Mouse (Mus musculus): ENCODE data around the gene Rgp1. TPM values are rescaled to one million over a fixed set of nuclear protein-coding genes. Genes with fewer than 3 reads are reported as not detected.
"Not testable (repeated sequence)": the region's sequence is repeated elsewhere in the genome, so short reads cannot be mapped to it uniquely, and the experiment has no call there.

The Rgp1 gene
- polyA plus RNA-seq, 1 experiment from 2014 or later, result 38.7 TPM

DNA sequence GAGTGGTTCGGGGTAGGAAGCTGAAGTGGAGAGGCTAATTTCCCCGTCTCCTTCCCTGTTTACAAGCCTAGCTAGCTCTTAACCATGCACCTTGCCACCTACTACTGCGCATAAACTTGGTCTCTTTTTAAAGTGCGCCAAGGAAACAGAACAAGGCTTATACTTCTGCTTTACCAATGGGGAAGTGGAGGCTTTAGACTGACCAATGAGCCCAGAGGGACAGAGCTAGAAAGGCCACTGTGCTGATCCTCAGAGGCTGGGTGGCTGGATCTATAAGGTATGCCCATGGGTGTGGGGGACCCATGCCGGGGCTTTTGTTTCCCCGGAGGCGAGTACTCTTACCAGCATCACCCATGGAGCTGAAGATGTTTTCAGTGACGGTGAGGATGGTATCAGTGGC lies 31.4 kb upstream of the Rgp1 start:
- Histone ChIP-seq H3K9me3 (ENCODE audit: control insufficient read depth, low read length) (no peaks in the 10 kb centered on the region), H3K36me3 (ENCODE audit: control insufficient read depth, insufficient read depth, low read length) (peaks cover 35% of the 10 kb centered on the region), H3K9ac (ENCODE audit: low read length) (no peak overlapping the region), H3K4me1 (replicated peaks; ENCODE audit: control insufficient read depth, insufficient read depth, low read length) (no peaks in the 10 kb centered on the region), H3K4me2 (ENCODE audit: low read depth, low read length, severe bottlenecking) (no peak overlapping the region), H3K4me3 (ENCODE audit: low read depth, low read length) (no peak overlapping the region), H3K27ac (ENCODE audit: low read depth, low read length) (no peak overlapping the region), H3K27me3 (ENCODE audit: control insufficient read depth, insufficient read depth, low read length) (no peaks in the 10 kb centered on the region)
- DNase-seq (ENCODE audit: low spot score), result no peak
- WGBS, result 95% methylated on average over 8 of the region's 8 CpGs
- ATAC-seq (replicated peaks; ENCODE audit: low FRiP score), result no peak

DNA sequence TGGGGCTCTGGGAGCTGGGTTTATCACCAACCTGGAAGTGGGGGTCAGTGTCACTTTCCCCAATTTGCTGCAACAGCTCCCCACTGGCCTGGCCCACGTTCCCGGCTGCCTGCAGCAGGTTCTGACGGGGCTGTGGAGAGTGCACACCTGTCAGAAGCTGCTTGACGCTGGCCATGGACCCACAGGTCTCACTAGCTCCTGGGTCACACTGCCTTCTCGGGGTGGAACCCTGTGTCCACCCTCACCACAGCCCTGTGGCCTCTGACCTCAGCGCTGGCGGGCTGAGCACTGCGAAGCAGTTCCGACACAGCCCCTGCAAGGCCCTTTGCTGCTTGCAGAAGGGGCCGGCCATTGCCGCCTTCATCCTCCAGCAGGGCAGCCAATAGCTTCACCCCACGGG lies 29.5 kb upstream of the Rgp1 start:
- ATAC-seq (replicated peaks; ENCODE audit: low FRiP score), result no peak
- H3K9ac ChIP-seq (ENCODE audit: low read length), result no peak overlapping the region
- H3K9me3 ChIP-seq (ENCODE audit: control insufficient read depth, low read length), result no peaks in the 10 kb centered on the region
- no peak overlapping the region for H3K4me2 ChIP-seq (ENCODE audit: low read depth, low read length, severe bottlenecking)
- H3K36me3 ChIP-seq (ENCODE audit: control insufficient read depth, insufficient read depth, low read length), result peaks cover 41% of the 10 kb centered on the region
- WGBS, result 95% methylated on average over 12 of the region's 12 CpGs
- no peak for DNase-seq (ENCODE audit: low spot score)
- H3K4me1 ChIP-seq (replicated peaks; ENCODE audit: control insufficient read depth, insufficient read depth, low read length), result no peaks in the 10 kb centered on the region
- no peak overlapping the region for H3K27ac ChIP-seq (ENCODE audit: low read depth, low read length)
- no peak overlapping the region for H3K4me3 ChIP-seq (ENCODE audit: low read depth, low read length)
- no peaks in the 10 kb centered on the region for H3K27me3 ChIP-seq (ENCODE audit: control insufficient read depth, insufficient read depth, low read length)

DNA sequence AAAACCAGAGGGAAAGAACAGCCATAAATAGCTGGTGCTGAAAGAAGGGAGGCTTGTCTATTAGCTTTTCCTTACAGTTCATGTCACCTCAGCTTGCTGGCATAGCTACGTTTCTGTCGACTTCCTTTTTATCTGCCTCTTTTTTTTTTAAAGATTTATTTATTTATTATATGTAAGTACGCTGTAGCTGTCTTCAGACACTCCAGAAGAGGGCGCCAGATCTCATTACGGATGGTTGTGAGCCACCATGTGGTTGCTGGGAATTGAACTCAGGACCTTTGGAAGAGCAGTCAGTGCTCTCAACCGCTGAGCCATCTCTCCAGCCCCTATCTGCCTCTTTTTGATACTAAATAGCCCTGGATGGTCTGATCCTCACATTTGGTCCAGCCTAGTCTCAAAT lies 26.7 kb upstream of the Rgp1 start:
- H3K9me3 ChIP-seq (ENCODE audit: control insufficient read depth, low read length); ATAC-seq (replicated peaks; ENCODE audit: low FRiP score); H3K27ac ChIP-seq (ENCODE audit: low read depth, low read length); H3K27me3 ChIP-seq (ENCODE audit: control insufficient read depth, insufficient read depth, low read length); H3K4me2 ChIP-seq (ENCODE audit: low read depth, low read length, severe bottlenecking); H3K4me3 ChIP-seq (ENCODE audit: low read depth, low read length); H3K9ac ChIP-seq (ENCODE audit: low read length); H3K4me1 ChIP-seq (replicated peaks; ENCODE audit: control insufficient read depth, insufficient read depth, low read length); DNase-seq (ENCODE audit: low spot score): not testable (repeated sequence)
- peaks cover 38% of the 10 kb centered on the region for H3K36me3 ChIP-seq (ENCODE audit: control insufficient read depth, insufficient read depth, low read length)
- WGBS, result 89% methylated on average over 6 of the region's 6 CpGs

DNA sequence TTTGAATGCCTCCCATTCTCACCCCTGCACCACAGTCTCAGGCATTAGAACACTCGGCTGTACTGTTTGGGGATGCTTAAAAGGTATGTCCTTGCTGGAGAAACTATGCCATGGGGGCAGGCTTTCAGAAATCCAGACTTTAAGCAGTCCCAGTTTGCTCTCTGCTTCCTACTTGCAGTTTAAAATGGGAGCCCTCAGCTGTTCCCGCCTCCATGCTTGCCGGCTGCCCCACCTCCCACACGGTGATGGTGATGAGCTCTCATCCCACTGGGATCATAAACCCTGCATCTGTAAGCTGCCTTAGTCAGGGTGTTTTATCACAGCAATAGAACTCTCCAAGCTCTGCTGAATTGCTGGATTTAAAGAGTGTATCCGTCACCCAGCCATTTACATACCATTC lies 26.1 kb upstream of the Rgp1 start:
- ATAC-seq (replicated peaks; ENCODE audit: low FRiP score), result no peak
- H3K4me1 ChIP-seq (replicated peaks; ENCODE audit: control insufficient read depth, insufficient read depth, low read length), result no peaks in the 10 kb centered on the region; the same call in 1 of the 2 replicates
- H3K27ac ChIP-seq (ENCODE audit: low read depth, low read length), result no peak overlapping the region
- peaks cover 34% of the 10 kb centered on the region for H3K36me3 ChIP-seq (ENCODE audit: control insufficient read depth, insufficient read depth, low read length)
- no peaks in the 10 kb centered on the region for H3K9me3 ChIP-seq (ENCODE audit: control insufficient read depth, low read length)
- no peak overlapping the region for H3K4me2 ChIP-seq (ENCODE audit: low read depth, low read length, severe bottlenecking)
- 99% methylated on average over 5 of the region's 5 CpGs for WGBS
- no peak overlapping the region for H3K9ac ChIP-seq (ENCODE audit: low read length)
- no peak for DNase-seq (ENCODE audit: low spot score)
- H3K27me3 ChIP-seq (ENCODE audit: control insufficient read depth, insufficient read depth, low read length), result no peaks in the 10 kb centered on the region
- no peak overlapping the region for H3K4me3 ChIP-seq (ENCODE audit: low read depth, low read length)

DNA sequence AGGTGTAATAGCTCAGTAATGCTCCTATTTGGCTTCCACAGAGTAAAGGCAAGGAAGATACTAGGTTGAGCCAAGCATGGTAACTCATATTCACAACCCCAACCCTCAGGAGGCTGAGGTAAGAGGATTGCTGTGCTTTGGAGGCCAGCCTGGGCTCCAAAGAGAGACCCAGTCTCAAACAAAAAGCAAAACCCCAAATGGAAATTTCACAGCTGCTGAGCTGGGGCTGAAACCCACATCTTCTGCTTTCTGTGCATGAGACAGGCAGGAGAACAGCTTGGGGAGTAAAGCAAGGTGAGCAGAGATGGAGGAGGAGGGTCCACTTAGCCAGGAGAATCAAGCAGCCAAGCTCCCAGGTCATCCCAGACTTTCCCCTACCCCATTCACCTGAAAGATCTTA lies 24.6 kb upstream of the Rgp1 start:
- H3K4me2 ChIP-seq (ENCODE audit: low read depth, low read length, severe bottlenecking), result no peak overlapping the region
- no peak for DNase-seq (ENCODE audit: low spot score)
- peaks cover 33% of the 10 kb centered on the region for H3K36me3 ChIP-seq (ENCODE audit: control insufficient read depth, insufficient read depth, low read length)

DNA sequence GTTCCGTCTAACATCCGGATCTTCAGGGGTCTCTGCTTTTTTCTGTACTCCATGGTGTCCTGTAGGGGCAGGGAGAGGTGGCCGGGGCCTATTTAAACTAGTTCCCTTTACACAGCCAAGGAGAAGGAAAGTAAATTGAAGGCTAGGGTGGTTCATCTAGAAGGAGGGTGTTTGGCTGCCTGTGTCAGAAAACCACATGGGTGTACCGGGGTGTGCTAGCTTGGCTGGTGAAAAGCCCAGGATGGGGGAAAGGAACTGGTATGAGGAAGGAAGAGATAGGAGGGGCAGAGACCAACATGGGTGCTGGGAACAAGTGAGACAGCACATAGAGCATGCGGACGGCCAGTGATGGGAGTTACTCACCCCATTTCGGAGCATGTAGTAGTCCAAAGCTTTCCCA lies 22.6 kb upstream of the Rgp1 start:
- no peak for DNase-seq (ENCODE audit: low spot score)
- no peaks in the 10 kb centered on the region for H3K27me3 ChIP-seq (ENCODE audit: control insufficient read depth, insufficient read depth, low read length)
- H3K4me3 ChIP-seq (ENCODE audit: low read depth, low read length), result no peak overlapping the region
- no peak for ATAC-seq (replicated peaks; ENCODE audit: low FRiP score)
- H3K27ac ChIP-seq (ENCODE audit: low read depth, low read length), result no peak overlapping the region
- no peak overlapping the region for H3K4me2 ChIP-seq (ENCODE audit: low read depth, low read length, severe bottlenecking)
- H3K9ac ChIP-seq (ENCODE audit: low read length), result no peak overlapping the region
- no peaks in the 10 kb centered on the region for H3K9me3 ChIP-seq (ENCODE audit: control insufficient read depth, low read length)
- H3K36me3 ChIP-seq (ENCODE audit: control insufficient read depth, insufficient read depth, low read length), result peaks cover 22% of the 10 kb centered on the region
- H3K4me1 ChIP-seq (replicated peaks; ENCODE audit: control insufficient read depth, insufficient read depth, low read length), result peaks cover 13% of the 10 kb centered on the region; the same call in 1 of the 2 replicates
- 96% methylated on average over 7 of the region's 7 CpGs for WGBS

More for the DNA sequence above, 24.6 kb upstream of the Rgp1 start:
- peaks cover 5% of the 10 kb centered on the region; the same call in 1 of the 2 replicates for H3K4me1 ChIP-seq (replicated peaks; ENCODE audit: control insufficient read depth, insufficient read depth, low read length)
- ATAC-seq (replicated peaks; ENCODE audit: low FRiP score), result no peak
- no peaks in the 10 kb centered on the region for H3K27me3 ChIP-seq (ENCODE audit: control insufficient read depth, insufficient read depth, low read length)
- H3K9ac ChIP-seq (ENCODE audit: low read length), result no peak overlapping the region
- no peak overlapping the region for H3K4me3 ChIP-seq (ENCODE audit: low read depth, low read length)
- H3K9me3 ChIP-seq (ENCODE audit: control insufficient read depth, low read length), result no peaks in the 10 kb centered on the region
- no peak overlapping the region for H3K27ac ChIP-seq (ENCODE audit: low read depth, low read length)

DNA sequence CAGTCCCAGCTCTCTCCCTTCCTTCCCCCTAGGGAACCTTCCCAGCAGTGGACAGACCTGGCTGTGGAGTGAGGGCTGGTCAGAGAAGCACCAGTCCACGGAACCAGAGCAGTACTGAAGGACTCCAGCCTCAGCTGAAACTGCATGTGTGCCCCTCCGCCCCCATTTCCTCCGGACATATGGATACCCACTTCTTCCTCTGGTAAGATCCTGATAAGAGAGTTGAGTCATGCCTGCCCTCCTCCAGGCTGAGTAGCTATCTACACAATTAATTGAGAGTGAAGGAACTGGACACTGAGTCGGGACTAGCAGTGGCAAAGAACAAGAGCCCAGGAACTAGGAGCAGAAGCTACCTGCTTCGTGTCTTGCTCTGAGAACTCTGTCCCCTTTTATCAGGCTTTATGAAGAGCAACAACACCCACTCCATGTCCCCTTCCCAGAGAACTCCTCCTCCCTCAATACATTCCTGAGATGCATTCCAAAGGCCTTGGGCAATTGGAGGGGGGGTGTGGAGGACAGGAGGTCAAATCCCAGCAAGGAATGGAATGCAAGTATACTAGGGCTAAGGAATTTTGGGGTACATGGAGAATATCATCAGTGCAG lies 20.4 kb upstream of the Rgp1 start:
- DNase-seq (ENCODE audit: low spot score), result no peak
- H3K36me3 ChIP-seq (ENCODE audit: control insufficient read depth, insufficient read depth, low read length), result peaks cover 9% of the 10 kb centered on the region
- no peak overlapping the region for H3K4me3 ChIP-seq (ENCODE audit: low read depth, low read length)
- H3K4me2 ChIP-seq (ENCODE audit: low read depth, low read length, severe bottlenecking), result peak overlapping the region; percentile 26; the same call in 1 of the 2 replicates
- H3K27me3 ChIP-seq (ENCODE audit: control insufficient read depth, insufficient read depth, low read length), result no peaks in the 10 kb centered on the region
- ATAC-seq (replicated peaks; ENCODE audit: low FRiP score), result no peak
- 0 out of 2 replicates have a peak overlapping the region, but pooled peaks have one; percentile 9 for H3K9ac ChIP-seq (ENCODE audit: low read length)
- H3K4me1 ChIP-seq (replicated peaks; ENCODE audit: control insufficient read depth, insufficient read depth, low read length), result peaks cover 17% of the 10 kb centered on the region; the same call in 1 of the 2 replicates
- H3K27ac ChIP-seq (ENCODE audit: low read depth, low read length), result no peak overlapping the region
- WGBS, result 48% methylated on average over 5 of the region's 5 CpGs
- H3K9me3 ChIP-seq (ENCODE audit: control insufficient read depth, low read length), result no peaks in the 10 kb centered on the region

DNA sequence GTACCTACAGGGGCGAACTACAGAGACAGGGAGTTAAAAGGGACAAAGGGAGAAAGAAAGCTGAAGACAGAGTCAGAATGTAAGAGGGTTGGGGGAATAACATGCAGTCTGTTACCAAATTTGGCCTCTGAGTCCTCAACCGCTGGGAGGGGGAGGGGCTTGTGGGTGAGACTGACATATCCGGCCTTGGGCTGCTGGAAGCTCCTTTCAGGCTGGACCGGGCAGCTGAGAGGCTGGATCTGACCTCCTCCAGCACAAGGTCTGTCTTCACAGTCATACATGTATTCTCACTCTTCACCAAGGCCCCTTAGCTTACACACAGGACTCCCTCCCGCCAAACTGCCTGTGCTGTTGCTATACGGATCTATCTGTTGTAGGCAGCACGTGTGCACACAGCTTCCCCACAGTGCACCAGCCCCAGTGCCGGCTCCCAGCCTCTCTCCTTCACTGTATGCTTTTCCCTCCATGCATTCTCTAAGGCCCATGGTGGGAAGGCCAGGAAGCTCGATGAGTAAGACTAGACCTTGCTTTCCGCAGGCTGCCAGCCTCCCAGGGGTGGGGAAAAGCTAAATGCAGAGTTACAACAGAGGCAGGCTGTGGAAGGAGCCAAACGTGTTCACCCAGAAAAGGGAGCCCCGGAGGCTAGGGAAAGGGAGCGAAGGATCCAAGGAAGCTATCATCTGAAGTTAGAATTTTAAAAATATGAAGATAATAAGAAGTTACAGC lies 19.7 kb upstream of the Rgp1 start:
- no peaks in the 10 kb centered on the region for H3K27me3 ChIP-seq (ENCODE audit: control insufficient read depth, insufficient read depth, low read length)
- no peak overlapping the region for H3K4me3 ChIP-seq (ENCODE audit: low read depth, low read length)
- DNase-seq (ENCODE audit: low spot score) (peak; percentile 69), ATAC-seq (replicated peaks; ENCODE audit: low FRiP score) (no peak)
- peak overlapping the region; percentile 26; the same call in 1 of the 2 replicates for H3K4me2 ChIP-seq (ENCODE audit: low read depth, low read length, severe bottlenecking)
- H3K27ac ChIP-seq (ENCODE audit: low read depth, low read length), result peak overlapping the region; percentile 68
- H3K36me3 ChIP-seq (ENCODE audit: control insufficient read depth, insufficient read depth, low read length), result peaks cover 7% of the 10 kb centered on the region; the same call in 1 of the 2 replicates
- H3K4me1 ChIP-seq (replicated peaks; ENCODE audit: control insufficient read depth, insufficient read depth, low read length), result peaks cover 20% of the 10 kb centered on the region; the same call in 1 of the 2 replicates
- no peak overlapping the region for H3K9ac ChIP-seq (ENCODE audit: low read length)
- WGBS, result 34% methylated on average over 13 of the region's 13 CpGs
- no peaks in the 10 kb centered on the region for H3K9me3 ChIP-seq (ENCODE audit: control insufficient read depth, low read length)

Data from forebrain, embryonic 11.5 days (tissue).